Mouse (Mus musculus) stomach, embryonic 15.5 days (tissue): ENCODE measurements at regions not wholly inside any gene's neighbourhood (a gene's known extent, or its start where the extent isn't known, plus 50 kb on each side); places are given as distances from the start of the nearest gene placed in this dataset.

ENCODE experiments used
- ATAC-seq: fragments of 200-750 bp; cut with Nextera tagmentation; 2 replicates; pipeline ENCODE4 v1.8.0; 2017; ENCODE audit warnings: low read depth, moderate number of reproducible peaks, moderate TSS enrichment; ENCODE audit not compliant: insufficient read depth, low FRiP score
- H3K27ac ChIP-seq: fragments of 300-500 bp; sonication (generic); 2 replicates; pipeline ENCODE4 v1.5.1; 2015; ENCODE audit warnings: mild to moderate bottlenecking, inconsistent platforms
- H3K27me3 ChIP-seq: fragments of 300-500 bp; sonication (generic); replicated peaks from 2 replicates; pipeline ENCODE4 v1.6.1; 2015; ENCODE audit warnings: inconsistent platforms
- H3K36me3 ChIP-seq: fragments of 300-500 bp; sonication (generic); 2 replicates; pipeline ENCODE4 v1.6.1; 2015; ENCODE audit warnings: inconsistent platforms
- H3K4me1 ChIP-seq: fragments of 300-500 bp; sonication (generic); 2 replicates; pipeline ENCODE4 v1.6.1; 2015; ENCODE audit warnings: inconsistent platforms
- H3K4me2 ChIP-seq: fragments of 300-500 bp; sonication (generic); 2 replicates; pipeline ENCODE4 v1.6.1; 2015; ENCODE audit warnings: mild to moderate bottlenecking, inconsistent platforms
- H3K4me3 ChIP-seq: fragments of 300-500 bp; sonication (generic); replicated peaks from 2 replicates; pipeline ENCODE4 v1.5.1; 2015; ENCODE audit warnings: inconsistent platforms
- H3K9ac ChIP-seq: fragments of 300-500 bp; sonication (generic); 2 replicates; pipeline ENCODE4 v1.6.1; 2015; ENCODE audit warnings: inconsistent platforms
- H3K9me3 ChIP-seq: fragments of 300-500 bp; sonication (generic); 2 replicates; pipeline ENCODE4 v1.6.1; 2016; ENCODE audit warnings: inconsistent platforms
- WGBS: fragments of 180-500 bp; shearing (Covaris S2); methylation state at CpG from one replicate; pipeline ENCODE4 v1.1.7; 2015; 5-methylcytosine and 5-hydroxymethylcytosine counted together

DNA sequence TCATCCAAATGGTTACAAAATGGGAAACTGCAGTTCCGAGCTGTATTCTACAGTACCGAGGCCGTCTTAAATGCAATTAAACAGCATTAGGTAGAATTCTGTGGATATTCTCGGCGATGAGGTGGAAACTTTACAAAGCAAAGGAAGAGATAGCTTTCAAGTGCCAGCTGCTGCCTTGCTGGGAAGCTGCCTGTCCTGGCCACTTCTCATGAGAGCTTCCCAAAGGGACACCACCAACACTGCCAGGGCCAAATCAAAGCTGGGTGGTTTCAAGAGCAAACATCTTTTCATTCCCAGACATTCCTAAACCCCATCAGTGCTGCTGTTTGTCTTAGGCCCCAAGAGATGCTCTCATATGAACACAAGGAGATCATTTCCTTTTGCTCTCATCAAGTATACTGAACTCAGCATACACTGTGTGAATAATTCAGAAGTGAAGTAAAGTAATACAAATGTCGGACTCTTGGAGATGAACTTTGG, 156.6 kb upstream of the AI593442 start:
- Histone ChIP-seq H3K4me2 (no peak overlapping the region), H3K36me3 (no peaks in the 10 kb centered on the region), H3K27ac (no peak overlapping the region), H3K27me3 (no peaks in the 10 kb centered on the region), H3K9me3 (no peaks in the 10 kb centered on the region), H3K4me1 (no peaks in the 10 kb centered on the region), H3K4me3 (no peak overlapping the region), H3K9ac (no peak overlapping the region)
- WGBS: 88% methylated on average over 6 of the region's 6 CpGs
- ATAC-seq: no peak

DNA sequence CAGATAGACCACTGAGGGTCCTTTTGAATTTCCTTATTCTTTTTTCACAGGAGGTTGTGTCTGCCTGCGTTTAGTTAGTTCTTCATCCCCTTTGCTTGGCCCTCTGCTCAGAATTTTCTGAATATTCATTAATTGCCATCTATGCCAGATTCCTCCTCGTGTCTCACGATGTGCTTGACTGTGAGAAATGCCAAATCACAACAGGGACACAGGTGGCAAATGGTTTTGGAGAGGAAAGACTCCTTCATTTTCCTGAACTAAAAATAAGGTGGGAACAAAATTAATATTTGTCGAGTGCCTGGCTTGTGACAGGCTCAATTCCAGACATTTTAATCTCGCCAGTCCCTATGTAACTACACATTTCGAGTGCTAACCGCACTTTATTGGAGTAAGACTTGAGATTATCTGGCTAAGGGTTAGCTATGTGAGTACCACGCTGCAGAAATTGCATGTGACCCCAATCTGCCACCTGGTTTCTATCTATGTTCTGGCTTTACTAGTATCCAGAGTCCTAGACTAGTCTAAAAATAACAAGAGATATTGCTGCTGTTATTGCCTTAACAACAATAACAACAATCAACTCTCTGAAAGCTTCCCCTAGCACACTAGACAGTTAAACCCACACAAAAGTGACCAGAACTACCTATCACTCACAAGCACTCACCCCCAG, 156.0 kb upstream of the AI593442 start:
- Histone ChIP-seq H3K27ac (no peak overlapping the region), H3K36me3 (no peaks in the 10 kb centered on the region), H3K4me3 (no peak overlapping the region), H3K9ac (no peak overlapping the region), H3K27me3 (no peaks in the 10 kb centered on the region), H3K4me1 (no peaks in the 10 kb centered on the region), H3K9me3 (no peaks in the 10 kb centered on the region), H3K4me2 (no peak overlapping the region)
- no peak for ATAC-seq
- WGBS: 90% methylated on average over 8 of the region's 8 CpGs

DNA sequence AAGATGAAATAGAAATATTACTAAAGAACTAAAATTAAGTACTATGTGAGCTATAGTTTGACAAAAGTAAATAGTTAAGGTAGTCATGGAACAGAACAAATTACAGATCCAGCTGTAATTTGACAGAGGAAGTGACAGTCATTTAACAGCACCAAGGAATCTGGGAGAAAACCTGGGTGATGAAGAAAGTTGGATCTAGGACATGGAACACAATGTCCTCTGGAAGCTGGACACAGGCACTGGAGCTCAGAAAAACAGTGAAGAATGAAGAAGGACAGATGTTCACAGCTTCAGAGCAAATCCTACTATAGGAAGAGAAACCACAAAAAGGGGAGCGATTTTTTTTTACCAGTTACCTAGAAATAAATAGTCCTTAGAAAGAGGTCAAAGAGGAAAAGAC, 147.2 kb upstream of the AI593442 start:
- H3K4me2 ChIP-seq: no peak overlapping the region
- WGBS: 75% methylated on average over 1 of the region's 1 CpGs
- H3K27me3 ChIP-seq: no peaks in the 10 kb centered on the region
- no peak overlapping the region for H3K27ac ChIP-seq
- no peak overlapping the region for H3K9ac ChIP-seq
- no peak for ATAC-seq
- no peak overlapping the region for H3K4me3 ChIP-seq
- H3K9me3 ChIP-seq: no peaks in the 10 kb centered on the region
- no peaks in the 10 kb centered on the region for H3K36me3 ChIP-seq
- H3K4me1 ChIP-seq: no peaks in the 10 kb centered on the region

DNA sequence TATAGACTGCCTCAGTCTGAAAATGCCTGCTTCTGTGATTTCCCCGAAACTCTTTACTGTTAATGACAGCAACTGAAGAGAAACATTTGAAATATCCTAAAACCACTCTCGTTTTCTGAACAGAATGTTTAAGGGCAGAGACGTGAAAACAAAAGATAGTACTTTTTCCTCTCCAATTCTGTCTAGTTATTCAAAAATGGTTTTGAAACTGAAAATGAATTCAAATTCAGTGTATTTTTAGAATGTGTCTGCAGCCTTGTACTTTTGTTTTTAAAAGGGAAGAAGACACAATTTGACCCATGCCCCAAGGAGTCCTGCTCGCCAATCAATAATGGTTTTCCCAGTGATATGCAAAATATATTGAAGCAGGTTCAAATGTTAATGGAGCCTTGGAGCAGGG, 136.7 kb upstream of the AI593442 start:
- WGBS: 67% methylated on average over 4 of the region's 4 CpGs
- H3K9me3 ChIP-seq: no peaks in the 10 kb centered on the region
- ATAC-seq: no peak

DNA sequence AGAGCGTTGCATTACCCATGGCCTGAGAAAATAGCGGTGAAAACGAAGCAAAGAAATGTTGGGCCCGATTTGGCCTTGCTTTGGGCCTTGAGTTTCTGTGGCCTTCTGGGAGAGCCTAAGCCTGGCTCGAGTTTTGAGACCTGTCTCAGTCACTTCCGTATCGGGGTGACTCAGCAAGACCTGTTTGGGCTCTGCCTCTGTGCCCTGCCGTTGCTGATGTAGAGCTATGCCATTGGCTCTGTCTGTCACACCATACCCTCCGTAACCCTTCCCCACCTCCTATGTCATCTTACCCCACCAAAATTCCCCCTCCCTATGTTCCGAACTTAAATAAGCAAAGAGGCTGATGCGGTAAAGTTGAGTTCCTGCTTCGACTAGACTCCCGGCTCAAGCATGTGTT, 123.4 kb upstream of the AI593442 start:
- no peak overlapping the region for H3K4me2 ChIP-seq
- no peak overlapping the region for H3K4me3 ChIP-seq
- no peaks in the 10 kb centered on the region for H3K27me3 ChIP-seq
- H3K36me3 ChIP-seq: no peaks in the 10 kb centered on the region
- H3K9me3 ChIP-seq: no peaks in the 10 kb centered on the region
- 92% methylated on average over 13 of the region's 13 CpGs for WGBS
- no peak for ATAC-seq
- H3K9ac ChIP-seq: no peak overlapping the region
- no peak overlapping the region for H3K27ac ChIP-seq
- no peaks in the 10 kb centered on the region for H3K4me1 ChIP-seq

More for the DNA sequence above, 136.7 kb upstream of the AI593442 start:
- Histone ChIP-seq H3K4me3 (no peak overlapping the region), H3K4me2 (no peak overlapping the region), H3K27me3 (no peaks in the 10 kb centered on the region), H3K4me1 (no peaks in the 10 kb centered on the region), H3K9ac (no peak overlapping the region), H3K27ac (no peak overlapping the region), H3K36me3 (no peaks in the 10 kb centered on the region)

DNA sequence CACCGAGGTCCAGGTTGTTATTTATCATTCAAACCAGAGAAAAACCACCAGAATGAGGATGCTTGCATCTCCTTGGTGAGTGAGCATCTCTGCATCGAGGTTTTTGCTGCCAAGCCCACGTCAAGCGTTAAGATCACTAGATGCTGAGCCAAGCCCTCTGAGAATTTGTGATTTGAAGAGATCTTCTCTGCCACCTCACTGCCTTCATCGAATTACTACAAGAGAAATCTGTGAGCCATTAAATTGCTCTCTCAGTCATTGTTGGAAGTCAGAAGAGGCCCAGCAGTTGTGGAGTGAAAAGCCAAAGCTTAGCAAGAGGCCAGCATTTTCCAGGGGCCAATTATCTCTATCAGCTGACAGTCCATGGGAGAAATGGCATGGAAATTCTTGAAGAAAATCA, 122.2 kb upstream of the AI593442 start:
- Histone ChIP-seq H3K36me3 (no peaks in the 10 kb centered on the region), H3K9me3 (no peaks in the 10 kb centered on the region), H3K4me3 (no peak overlapping the region), H3K4me2 (no peak overlapping the region), H3K9ac (no peak overlapping the region), H3K27ac (no peak overlapping the region), H3K27me3 (no peaks in the 10 kb centered on the region), H3K4me1 (no peaks in the 10 kb centered on the region)
- no peak for ATAC-seq
- WGBS: 86% methylated on average over 5 of the region's 5 CpGs

DNA sequence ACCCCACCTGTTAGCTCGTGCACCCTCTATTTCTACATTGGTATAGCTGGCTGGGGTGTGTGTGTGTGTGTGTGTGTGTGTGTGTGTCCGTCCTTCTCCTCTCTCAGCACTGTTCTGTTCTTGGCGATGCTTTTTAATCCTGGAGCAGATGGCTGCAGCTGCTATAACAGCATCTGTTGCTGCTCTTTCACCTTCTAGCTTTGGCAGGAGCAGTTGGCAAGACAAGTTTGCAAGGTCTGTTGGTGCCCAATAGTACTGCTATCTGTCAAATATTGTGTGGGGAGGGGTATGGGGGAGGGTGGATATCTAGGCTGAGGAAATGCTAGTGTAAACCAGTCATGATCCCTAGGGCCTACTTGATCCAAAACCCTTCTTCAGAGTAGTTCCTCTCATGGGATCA, 120.9 kb upstream of the AI593442 start:
- H3K4me3 ChIP-seq: no peak overlapping the region
- no peak overlapping the region for H3K4me2 ChIP-seq
- no peak overlapping the region for H3K27ac ChIP-seq
- no peaks in the 10 kb centered on the region for H3K4me1 ChIP-seq
- H3K9me3 ChIP-seq: no peaks in the 10 kb centered on the region
- WGBS: 51% methylated on average over 3 of the region's 3 CpGs
- H3K9ac ChIP-seq: no peak overlapping the region
- H3K36me3 ChIP-seq: no peaks in the 10 kb centered on the region
- no peaks in the 10 kb centered on the region for H3K27me3 ChIP-seq
- no peak for ATAC-seq

DNA sequence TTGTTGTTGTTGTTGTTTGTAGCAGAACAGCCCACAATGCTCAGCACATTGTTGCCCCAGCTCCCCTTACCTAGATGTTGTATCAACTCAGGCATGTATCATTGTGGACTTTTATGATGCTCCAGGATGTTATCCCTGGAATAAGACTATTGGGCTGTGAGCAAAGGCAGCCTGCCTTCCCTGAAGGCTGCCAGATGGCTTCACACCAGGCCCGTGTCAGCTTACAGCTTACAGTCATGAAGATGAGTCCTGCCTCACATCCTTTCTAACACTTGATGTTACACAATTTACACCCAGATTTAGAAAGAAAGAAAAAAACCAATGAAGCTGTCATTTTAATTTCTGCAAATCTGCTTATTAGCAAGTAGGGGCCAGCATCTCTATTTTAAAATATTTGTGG, 113.0 kb upstream of the AI593442 start:
- Histone ChIP-seq H3K36me3 (no peaks in the 10 kb centered on the region), H3K9ac (no peak overlapping the region), H3K4me1 (no peaks in the 10 kb centered on the region), H3K4me2 (no peak overlapping the region), H3K9me3 (no peaks in the 10 kb centered on the region), H3K27ac (no peak overlapping the region), H3K4me3 (no peak overlapping the region), H3K27me3 (no peaks in the 10 kb centered on the region)
- WGBS: 33% methylated on average over 1 of the region's 1 CpGs
- no peak for ATAC-seq

DNA sequence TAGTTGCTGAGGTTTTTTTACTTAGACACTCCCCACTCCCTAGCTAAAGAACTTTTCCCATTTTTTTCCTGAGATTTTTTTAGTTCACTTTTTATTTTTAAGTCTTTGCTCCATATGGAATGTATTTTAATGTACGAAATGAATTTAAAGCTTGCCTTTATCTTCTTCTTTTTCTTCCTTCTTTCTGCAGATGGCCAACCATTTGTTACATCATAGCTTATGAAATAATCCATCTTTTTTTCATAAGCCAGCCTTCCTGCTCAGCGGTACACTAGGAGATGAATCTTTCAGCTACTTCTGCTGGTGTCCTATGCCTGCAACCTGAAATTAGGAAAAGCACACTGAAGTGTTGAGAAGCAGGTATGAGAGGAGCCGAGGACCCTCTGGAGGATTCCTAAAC, 102.9 kb upstream of the AI593442 start:
- no peak overlapping the region for H3K9ac ChIP-seq
- H3K4me2 ChIP-seq: no peak overlapping the region
- H3K9me3 ChIP-seq: no peaks in the 10 kb centered on the region
- no peaks in the 10 kb centered on the region for H3K27me3 ChIP-seq
- H3K4me3 ChIP-seq: no peak overlapping the region
- 73% methylated on average over 3 of the region's 3 CpGs for WGBS
- ATAC-seq: no peak
- no peaks in the 10 kb centered on the region for H3K4me1 ChIP-seq
- no peak overlapping the region for H3K27ac ChIP-seq
- no peaks in the 10 kb centered on the region for H3K36me3 ChIP-seq

DNA sequence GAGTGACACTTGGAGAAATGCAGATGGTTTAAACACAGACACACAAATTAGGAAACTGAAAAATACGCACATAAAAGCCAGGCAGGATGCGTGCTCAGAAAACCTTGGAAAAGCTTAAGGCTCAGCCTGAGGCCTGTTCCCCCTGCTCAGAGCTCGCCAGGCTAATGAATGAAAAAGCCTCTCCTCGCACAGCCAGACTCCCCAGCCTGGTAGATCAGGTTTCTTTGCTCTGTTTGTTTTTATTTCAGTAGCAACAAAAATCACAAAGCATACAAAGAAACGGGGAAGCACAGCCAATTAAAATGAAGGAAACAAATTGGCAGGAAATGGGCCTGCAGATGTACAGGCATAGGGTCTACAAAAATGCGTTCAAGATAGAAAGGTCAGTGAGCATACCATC, 97.0 kb upstream of the AI593442 start:
- 34% methylated on average over 6 of the region's 6 CpGs for WGBS
- H3K4me2 ChIP-seq: no peak overlapping the region

DNA sequence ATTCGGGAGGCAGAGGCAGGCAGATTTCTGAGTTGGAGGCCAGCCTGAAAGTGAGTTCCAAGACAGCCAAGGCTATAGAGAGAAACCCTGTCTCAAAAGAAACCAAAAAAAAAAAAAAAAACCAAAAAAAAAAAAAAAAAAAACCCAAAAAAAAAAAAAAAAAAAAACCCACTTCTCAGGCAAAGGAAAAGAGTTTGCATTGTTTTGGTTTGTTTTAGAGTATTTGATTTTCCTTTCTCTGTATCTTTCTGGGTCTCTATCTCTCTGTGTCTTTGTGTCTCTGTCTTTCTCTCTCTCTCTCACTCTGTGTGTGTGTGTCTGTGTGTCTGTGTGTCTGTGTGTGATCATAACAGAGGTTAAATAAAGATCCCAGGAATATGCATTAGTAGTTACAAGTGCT, 95.7 kb upstream of the AI593442 start:
- no peaks in the 10 kb centered on the region for H3K36me3 ChIP-seq
- no peak overlapping the region for H3K9ac ChIP-seq
- 92% methylated on average over 1 of the region's 1 CpGs for WGBS
- H3K4me3 ChIP-seq: no peak overlapping the region
- H3K9me3 ChIP-seq: no peaks in the 10 kb centered on the region
- H3K27me3 ChIP-seq: no peaks in the 10 kb centered on the region
- H3K4me1 ChIP-seq: no peaks in the 10 kb centered on the region
- H3K27ac ChIP-seq: no peak overlapping the region
- no peak for ATAC-seq
- no peak overlapping the region for H3K4me2 ChIP-seq

More for the DNA sequence above, 97.0 kb upstream of the AI593442 start:
- H3K27ac ChIP-seq: no peak overlapping the region
- ATAC-seq: no peak
- H3K27me3 ChIP-seq: no peaks in the 10 kb centered on the region
- no peak overlapping the region for H3K9ac ChIP-seq
- H3K9me3 ChIP-seq: no peaks in the 10 kb centered on the region
- no peak overlapping the region for H3K4me3 ChIP-seq
- no peaks in the 10 kb centered on the region for H3K4me1 ChIP-seq
- H3K36me3 ChIP-seq: no peaks in the 10 kb centered on the region

DNA sequence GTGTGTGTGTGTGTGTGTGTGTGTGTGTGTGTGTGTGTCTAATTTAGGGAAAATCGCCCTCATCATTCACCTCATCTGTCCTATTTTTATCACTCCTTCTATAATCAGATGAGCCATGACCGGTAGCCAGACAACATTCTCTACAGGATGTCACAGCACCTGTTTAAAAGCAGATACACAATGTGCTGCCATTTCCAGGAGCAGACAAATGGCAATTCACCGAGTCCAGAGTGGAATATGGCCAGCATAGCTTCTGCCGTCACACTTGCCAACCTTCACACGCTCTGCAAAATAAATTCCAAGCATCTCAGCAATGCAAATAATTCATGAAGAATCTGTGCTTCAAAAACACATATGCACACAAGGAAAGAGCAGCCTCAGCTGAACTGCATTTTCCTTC, 88.5 kb upstream of the AI593442 start:
- Histone ChIP-seq H3K4me2 (no peak overlapping the region), H3K9me3 (no peaks in the 10 kb centered on the region), H3K27ac (no peak overlapping the region), H3K4me3 (no peak overlapping the region), H3K4me1 (no peaks in the 10 kb centered on the region), H3K27me3 (no peaks in the 10 kb centered on the region), H3K36me3 (no peaks in the 10 kb centered on the region), H3K9ac (no peak overlapping the region)
- whole genome bisulfite sequencing: 68% methylated on average over 5 of the region's 5 CpGs
- no peak for ATAC-seq

DNA sequence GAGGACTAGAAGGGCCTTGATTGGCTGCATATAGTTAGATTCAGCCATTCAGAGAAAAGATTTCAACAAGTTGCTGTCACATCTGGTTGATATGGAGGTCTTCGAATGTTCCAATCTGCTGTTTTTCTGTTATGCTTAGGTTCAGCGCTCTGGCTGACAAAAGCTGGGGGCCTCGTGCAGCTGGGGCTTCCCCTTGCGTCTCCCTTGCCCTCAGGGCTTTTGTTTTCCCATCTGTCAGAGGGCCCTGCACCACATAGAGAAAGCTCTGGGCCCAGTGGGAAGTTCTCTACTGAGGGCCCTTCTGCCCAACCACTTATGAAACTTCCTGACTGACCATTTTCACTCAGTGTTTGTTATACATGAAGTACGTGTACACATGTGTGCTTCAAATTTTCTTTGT, 86.2 kb upstream of the AI593442 start:
- no peak overlapping the region for H3K4me3 ChIP-seq
- no peaks in the 10 kb centered on the region for H3K9me3 ChIP-seq
- no peak for ATAC-seq
- H3K4me2 ChIP-seq: no peak overlapping the region
- no peak overlapping the region for H3K27ac ChIP-seq
- no peak overlapping the region for H3K9ac ChIP-seq
- 73% methylated on average over 5 of the region's 5 CpGs for WGBS
- H3K36me3 ChIP-seq: no peaks in the 10 kb centered on the region
- no peaks in the 10 kb centered on the region for H3K27me3 ChIP-seq
- H3K4me1 ChIP-seq: no peaks in the 10 kb centered on the region
